Mouse (Mus musculus) forebrain, embryonic 14.5 days (tissue): ENCODE results near the gene Trp53rka. TPM values are rescaled to one million over a fixed set of nuclear protein-coding genes. Genes with fewer than 3 reads are reported as not detected.
A peak's percentile ranks its signal among the peaks of the same experiment; 100 is the strongest.

Experiments
- ATAC-seq: fragments of 200-750 bp; cut with Nextera tagmentation; 2 replicates; pipeline ENCODE4 v1.8.0; 2017; ENCODE audit warnings: mild to moderate bottlenecking, moderate library complexity
- DNase-seq: peaks from one replicate; pipeline ENCODE4 v3.0.0-alpha.2; 2015; ENCODE audit warnings: low spot score
- H3K27ac ChIP-seq: fragments of 300-500 bp; sonication (generic); 2 replicates; pipeline ENCODE4 v1.5.1; 2014; ENCODE audit warnings: low read depth, mild to moderate bottlenecking, control low read depth, low read length, moderate library complexity
- H3K27me3 ChIP-seq: fragments of 300-500 bp; sonication (generic); replicated peaks from 2 replicates; pipeline ENCODE4 v1.6.1; 2014; ENCODE audit warnings: low read length, control low read depth, mixed read lengths; ENCODE audit not compliant: control insufficient read depth, insufficient read depth
- H3K36me3 ChIP-seq: fragments of 300-500 bp; sonication (generic); 2 replicates; pipeline ENCODE4 v1.6.1; 2014; ENCODE audit warnings: low read length, control low read depth; ENCODE audit not compliant: control insufficient read depth, insufficient read depth
- H3K4me1 ChIP-seq: fragments of 300-500 bp; sonication (generic); 2 replicates; pipeline ENCODE4 v1.6.1; 2014; ENCODE audit warnings: antibody characterized with exemption, low read length, control low read depth; ENCODE audit not compliant: control insufficient read depth, insufficient read depth
- H3K4me2 ChIP-seq: fragments of 300-500 bp; sonication (generic); 2 replicates; pipeline ENCODE4 v1.6.1; 2014; ENCODE audit warnings: mild to moderate bottlenecking, control low read depth, low read length
- H3K4me3 ChIP-seq: fragments of 300-500 bp; sonication (generic); 2 replicates; pipeline ENCODE4 v1.5.1; 2014; ENCODE audit warnings: low read depth, low read length, control low read depth
- H3K9ac ChIP-seq: fragments of 300-500 bp; sonication (generic); 2 replicates; pipeline ENCODE4 v1.6.1; 2014; ENCODE audit warnings: mild to moderate bottlenecking, low read length, control low read depth, moderate library complexity
- H3K9me3 ChIP-seq: fragments of 300-500 bp; sonication (generic); replicated peaks from 2 replicates; pipeline ENCODE4 v1.6.1; 2016; ENCODE audit warnings: low read length, control low read depth, mixed read lengths; ENCODE audit not compliant: control insufficient read depth
- WGBS: fragments of 180-500 bp; shearing (Covaris S2); extraction: QIAGEN DNeasy Blood & Tissue Kit; methylation state at CpG from one replicate; pipeline ENCODE4 v1.1.7; 2014; 5-methylcytosine and 5-hydroxymethylcytosine counted together
- polyA plus RNA-seq: library from polyadenylated mRNA; unstranded; fragments of >200 nt; fragmentation: Nextera tagmentation; extraction: Ambion mirVana; gene quantifications from 2 replicates; pipeline ENCODE4 v1.2.1, GENCODE M21; 2014

Gene Trp53rka
- polyA plus RNA-seq, result 37.0 and 45.0 TPM in 2 replicates

DNA sequence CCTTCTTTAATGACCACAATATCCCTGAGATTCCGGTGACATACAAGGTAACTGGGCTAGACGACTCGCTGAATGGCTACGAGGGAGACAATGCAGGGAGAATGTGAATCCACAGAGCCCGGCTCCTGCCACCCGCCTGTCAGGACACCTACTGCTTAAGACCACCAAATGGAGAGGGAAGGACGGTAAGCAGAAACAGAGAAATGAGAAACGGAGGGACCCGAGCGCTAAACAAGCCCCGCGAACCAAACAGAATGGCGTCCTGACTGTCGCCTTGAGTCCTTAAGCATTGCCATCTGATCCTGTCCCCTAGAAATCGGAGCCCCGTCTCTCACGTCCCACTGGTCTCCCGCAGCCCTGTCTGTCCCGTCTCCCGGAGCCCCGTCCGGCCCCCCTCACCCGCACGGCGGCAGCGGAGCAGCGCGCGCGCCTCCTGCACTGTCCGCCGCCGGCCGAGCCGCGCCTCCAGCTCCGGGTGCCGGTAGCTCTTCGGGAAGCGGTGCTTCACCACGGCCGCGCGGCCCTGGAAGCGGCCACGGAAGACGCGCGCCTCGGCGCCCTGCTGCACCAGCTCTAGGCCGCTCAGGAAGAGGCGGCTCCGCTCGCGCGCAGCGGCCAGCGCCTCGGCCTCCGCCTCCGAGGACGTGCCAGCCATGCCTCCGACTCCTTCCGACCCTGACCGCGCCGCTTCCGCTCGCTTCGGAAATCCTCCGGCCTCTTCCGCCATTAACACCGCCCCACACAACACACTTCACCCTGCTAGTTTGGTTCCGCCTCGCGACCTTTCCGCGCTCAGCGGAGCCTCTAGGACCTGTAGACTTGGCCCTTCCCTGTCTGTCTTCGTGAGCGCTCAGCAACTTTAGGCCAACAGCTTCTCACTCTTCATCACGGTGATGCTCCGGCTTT, at the start of gene Trp53rka:
Gene Trp53rka (minus strand): TSS at position 677 of the 906 bp plus-strand sequence.
- H3K9ac ChIP-seq, result peak within 1 kb of the TSS; percentile 80
- WGBS, result under 1% methylated on average over 81 of the region's 84 CpGs
- H3K4me2 ChIP-seq, result peak within 1 kb of the TSS; percentile 72
- H3K27ac ChIP-seq, result peak within 1 kb of the TSS; percentile 80
- peak within 1 kb of the TSS; percentile 65 for H3K4me3 ChIP-seq
- peaks cover 31% of the 10 kb centered on the region for H3K36me3 ChIP-seq
- ATAC-seq, result peak; percentile 87
- H3K27me3 ChIP-seq, result no peaks in the 10 kb centered on the region
- no peaks in the 10 kb centered on the region for H3K9me3 ChIP-seq
- peaks cover 7% of the 10 kb centered on the region for H3K4me1 ChIP-seq
- peak; percentile 76 for DNase-seq

GRCm38 (mm10) chr2:165540975-165541374, 47.9 kb upstream of the Trp53rka start:
- WGBS, result 87% methylated on average over 3 of the region's 3 CpGs
- Histone ChIP-seq H3K27me3 (no peaks in the 10 kb centered on the region), H3K27ac (no peak overlapping the region), H3K4me2 (no peak overlapping the region), H3K4me3 (no peak overlapping the region), H3K36me3 (no peaks in the 10 kb centered on the region), H3K9ac (no peak overlapping the region), H3K4me1 (peaks cover 14% of the 10 kb centered on the region), H3K9me3 (no peaks in the 10 kb centered on the region)
- DNase-seq (no peak), ATAC-seq (no peak)

DNA sequence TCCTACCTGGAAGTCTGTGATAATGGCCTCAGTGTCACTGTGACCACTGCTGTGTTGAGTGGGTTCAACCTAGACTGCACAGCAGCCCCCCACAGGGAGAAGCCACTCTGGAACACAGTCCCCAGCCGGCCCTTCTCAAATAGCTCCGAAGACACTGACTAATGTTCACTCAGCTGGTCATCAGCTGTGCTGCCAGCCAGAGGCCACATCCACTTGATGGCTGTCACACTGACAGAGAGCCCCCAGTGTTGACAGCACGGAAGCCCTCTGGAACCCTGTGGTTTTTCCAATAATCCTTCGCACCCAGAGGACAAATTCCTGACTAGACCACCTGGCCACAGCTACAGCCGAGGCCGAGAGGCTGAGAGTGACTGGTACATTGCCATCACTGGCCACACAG, 40.7 kb upstream of the Trp53rka start:
- H3K27me3 ChIP-seq, result no peaks in the 10 kb centered on the region
- H3K4me1 ChIP-seq, result no peaks in the 10 kb centered on the region
- whole genome bisulfite sequencing, result 71% methylated on average over 6 of the region's 6 CpGs
- no peak overlapping the region for H3K4me3 ChIP-seq
- no peak overlapping the region for H3K4me2 ChIP-seq
- DNase-seq (no peak), ATAC-seq (no peak)
- H3K36me3 ChIP-seq, result no peaks in the 10 kb centered on the region
- no peaks in the 10 kb centered on the region for H3K9me3 ChIP-seq
- no peak overlapping the region for H3K9ac ChIP-seq
- no peak overlapping the region for H3K27ac ChIP-seq

- Histone ChIP-seq H3K27me3 (no peaks in the 10 kb centered on the region), H3K4me1 (no peaks in the 10 kb centered on the region), H3K4me3 (no peak overlapping the region), H3K36me3 (no peaks in the 10 kb centered on the region), H3K27ac (no peak overlapping the region), H3K9ac (no peak overlapping the region), H3K4me2 (no peak overlapping the region), H3K9me3 (no peaks in the 10 kb centered on the region)
- ATAC-seq, result peak; percentile 50; the same call in 1 of the 2 replicates
- WGBS, result 15% methylated on average over 8 of the region's 8 CpGs
- peak; percentile 82 for DNase-seq
Observed at GRCm38 (mm10) chr2:165529106-165529505, 36.0 kb upstream of the Trp53rka start.

DNA sequence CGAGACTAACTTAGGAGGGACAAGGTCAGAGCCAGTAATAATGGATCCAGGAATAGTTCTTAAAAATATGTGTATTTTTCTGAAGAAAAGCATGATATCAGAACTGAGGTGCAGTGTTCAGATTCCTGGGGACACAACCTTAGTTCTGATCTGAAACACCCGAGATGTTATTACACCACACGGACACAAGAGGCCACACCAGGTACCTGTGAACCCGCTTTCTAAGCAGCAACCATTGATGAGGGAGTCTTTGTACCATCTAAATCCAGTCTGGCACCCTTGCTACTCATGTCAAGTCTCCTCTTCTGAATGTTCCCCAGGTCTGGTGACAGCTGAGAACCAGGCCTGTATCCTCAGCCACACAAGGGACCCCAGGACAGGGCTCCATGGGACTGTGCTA, 32.5 kb upstream of the Trp53rka start:
- Histone ChIP-seq H3K4me1 (no peaks in the 10 kb centered on the region), H3K27me3 (no peaks in the 10 kb centered on the region), H3K9ac (no peak overlapping the region), H3K36me3 (no peaks in the 10 kb centered on the region), H3K4me2 (no peak overlapping the region), H3K9me3 (no peaks in the 10 kb centered on the region), H3K4me3 (no peak overlapping the region), H3K27ac (no peak overlapping the region)
- no peak for ATAC-seq
- 48% methylated on average over 4 of the region's 4 CpGs for WGBS
- peak; percentile 27 for DNase-seq

- DNase-seq (no peak), ATAC-seq (no peak)
- Histone ChIP-seq H3K27me3 (no peaks in the 10 kb centered on the region), H3K4me2 (no peak overlapping the region), H3K9me3 (no peaks in the 10 kb centered on the region), H3K4me1 (0 out of 2 replicates have a peak, but pooled peaks cover 2% of the 10 kb centered on the region), H3K36me3 (no peaks in the 10 kb centered on the region), H3K27ac (no peak overlapping the region), H3K9ac (no peak overlapping the region), H3K4me3 (no peak overlapping the region)
- 94% methylated on average over 20 of the region's 20 CpGs for WGBS
Observed at GRCm38 (mm10) chr2:165515178-165515728, 22.1 kb upstream of the Trp53rka start.

GRCm38 (mm10) chr2:165512870-165513600, 19.9 kb upstream of the Trp53rka start:
- ATAC-seq (no peak), DNase-seq (peak; percentile 52)
- no peak overlapping the region for H3K27ac ChIP-seq
- H3K9ac ChIP-seq, result no peak overlapping the region
- 0 out of 2 replicates have a peak, but pooled peaks cover 2% of the 10 kb centered on the region for H3K4me1 ChIP-seq
- H3K27me3 ChIP-seq, result no peaks in the 10 kb centered on the region
- no peak overlapping the region for H3K4me2 ChIP-seq
- 31% methylated on average over 11 of the region's 11 CpGs for WGBS
- no peaks in the 10 kb centered on the region for H3K9me3 ChIP-seq
- no peak overlapping the region for H3K4me3 ChIP-seq
- no peaks in the 10 kb centered on the region for H3K36me3 ChIP-seq

- no peak overlapping the region for H3K4me2 ChIP-seq
- H3K27ac ChIP-seq, result no peak overlapping the region
- no peak overlapping the region for H3K4me3 ChIP-seq
- no peaks in the 10 kb centered on the region for H3K36me3 ChIP-seq
- 49% methylated on average over 7 of the region's 7 CpGs for WGBS
- H3K9me3 ChIP-seq, result no peaks in the 10 kb centered on the region
- H3K4me1 ChIP-seq, result 0 out of 2 replicates have a peak, but pooled peaks cover 2% of the 10 kb centered on the region
- ATAC-seq, result no peak
- no peak overlapping the region for H3K9ac ChIP-seq
- no peak for DNase-seq
- H3K27me3 ChIP-seq, result no peaks in the 10 kb centered on the region
Observed at GRCm38 (mm10) chr2:165512426-165512825, 19.3 kb upstream of the Trp53rka start.
